Mouse (Mus musculus) erythroblast, embryonic 14.5 days (primary cell): ENCODE data around the gene Cdc42ep5. TPM values are rescaled to one million over a fixed set of nuclear protein-coding genes. Genes with fewer than 3 reads are reported as not detected.
"Not testable (repeated sequence)": the region's sequence is repeated elsewhere in the genome, so short reads cannot be mapped to it uniquely, and the experiment has no call there.

ENCODE experiments used
- H3K27me3 ChIP-seq: 2 replicates; pipeline ENCODE4 v1.6.1; 2012; ENCODE audit warnings: inconsistent platforms; ENCODE audit not compliant: control insufficient read depth
- H3K36me3 ChIP-seq: 2 replicates; pipeline ENCODE4 v1.6.1; 2012; ENCODE audit warnings: mild to moderate bottlenecking, inconsistent platforms; ENCODE audit not compliant: control insufficient read depth
- H3K4me1 ChIP-seq: 2 replicates; pipeline ENCODE4 v1.6.1; 2012; ENCODE audit warnings: inconsistent platforms; ENCODE audit not compliant: control insufficient read depth
- H3K4me3 ChIP-seq: replicated peaks from 2 replicates; pipeline ENCODE3; 2012; ENCODE audit warnings: moderate library complexity, mild to moderate bottlenecking, inconsistent platforms
- H3K9me3 ChIP-seq: 2 replicates; pipeline ENCODE4 v1.6.1; 2012; ENCODE audit warnings: low read length, inconsistent platforms, mixed read lengths; ENCODE audit not compliant: control insufficient read depth
- GATA1 ChIP-seq: IDR thresholded peaks from 2 replicates; pipeline ENCODE4 v1.6.1; 2012; ENCODE audit warnings: low read length, inconsistent platforms, mixed read lengths
- TAL1 ChIP-seq: IDR thresholded peaks from 3 replicates; pipeline ENCODE4 v1.6.1; 2012; ENCODE audit warnings: low read length, inconsistent platforms, mixed read lengths
- polyA plus RNA-seq: library from polyadenylated mRNA; stranded (reverse); fragments of >175 nt; gene quantifications from 2 replicates; pipeline ENCODE4 v1.2.3, GENCODE M21; 2012

Gene Cdc42ep5
- 0.14 and 0.25 TPM in 2 replicates for polyA plus RNA-seq

- Histone ChIP-seq H3K36me3 (no peaks in the 10 kb centered on the region), H3K4me3 (peak within 1 kb of the TSS; percentile 46), H3K4me1 (peaks cover 13% of the 10 kb centered on the region), H3K27me3 (no peaks in the 10 kb centered on the region), H3K9me3 (no peaks in the 10 kb centered on the region)
- no peak for TF ChIP-seq GATA1
- TF ChIP-seq TAL1: no peak
These were observed at the start of gene Cdc42ep5 for GRCm38 (mm10) chr7:4164090-4164910. Cdc42ep5 (minus strand) TSS chr7:4164860.

GRCm38 (mm10) chr7:4213436-4213835 lies 48.8 kb upstream of the Cdc42ep5 start:
- H3K27me3 ChIP-seq, H3K4me3 ChIP-seq: not testable (repeated sequence)

GRCm38 (mm10) chr7:4208626-4209025 lies 44.0 kb upstream of the Cdc42ep5 start:
- H3K9me3 ChIP-seq: no peaks in the 10 kb centered on the region
- H3K36me3 ChIP-seq: no peaks in the 10 kb centered on the region
- H3K4me1 ChIP-seq: no peaks in the 10 kb centered on the region
- H3K27me3 ChIP-seq: no peaks in the 10 kb centered on the region
- TF ChIP-seq TAL1 (no peak), GATA1 (no peak)
- H3K4me3 ChIP-seq: no peak overlapping the region

More at GRCm38 (mm10) chr7:4213436-4213835, 48.8 kb upstream of the Cdc42ep5 start:
- H3K4me1 ChIP-seq, H3K9me3 ChIP-seq, H3K36me3 ChIP-seq: not testable (repeated sequence)

GRCm38 (mm10) chr7:4207126-4207525 lies 42.5 kb upstream of the Cdc42ep5 start:
- Histone ChIP-seq H3K9me3 (no peaks in the 10 kb centered on the region), H3K4me1 (no peaks in the 10 kb centered on the region), H3K27me3 (no peaks in the 10 kb centered on the region), H3K4me3 (no peak overlapping the region), H3K36me3 (no peaks in the 10 kb centered on the region)
- TF ChIP-seq TAL1 (no peak), GATA1 (no peak)

GRCm38 (mm10) chr7:4178438-4178837 lies 13.8 kb upstream of the Cdc42ep5 start:
- H3K9me3 ChIP-seq: no peaks in the 10 kb centered on the region
- no peak for TF ChIP-seq GATA1
- no peak for TF ChIP-seq TAL1

GRCm38 (mm10) chr7:4170193-4170938 lies 5.7 kb upstream of the Cdc42ep5 start:
- Histone ChIP-seq H3K4me3 (no peak overlapping the region), H3K4me1 (no peaks in the 10 kb centered on the region), H3K9me3 (no peaks in the 10 kb centered on the region), H3K36me3 (no peaks in the 10 kb centered on the region), H3K27me3 (no peaks in the 10 kb centered on the region)
- TF ChIP-seq GATA1 (no peak), TAL1 (no peak)

More at GRCm38 (mm10) chr7:4178438-4178837, 13.8 kb upstream of the Cdc42ep5 start:
- H3K4me3 ChIP-seq: no peak overlapping the region
- H3K27me3 ChIP-seq: no peaks in the 10 kb centered on the region
- H3K4me1 ChIP-seq: no peaks in the 10 kb centered on the region
- no peaks in the 10 kb centered on the region for H3K36me3 ChIP-seq

- peaks cover 13% of the 10 kb centered on the region for H3K4me1 ChIP-seq
- TF ChIP-seq TAL1 (no peak), GATA1 (no peak)
- H3K9me3 ChIP-seq: no peaks in the 10 kb centered on the region
These were observed 2.4 kb upstream of the Cdc42ep5 start for GRCm38 (mm10) chr7:4167098-4167497.

GRCm38 (mm10) chr7:4165286-4165685 lies 626 bp upstream of the Cdc42ep5 start:
- Histone ChIP-seq H3K4me3 (no peak overlapping the region), H3K27me3 (no peaks in the 10 kb centered on the region), H3K9me3 (no peaks in the 10 kb centered on the region), H3K36me3 (no peaks in the 10 kb centered on the region), H3K4me1 (peaks cover 13% of the 10 kb centered on the region)
- TF ChIP-seq TAL1 (no peak), GATA1 (no peak)

More at GRCm38 (mm10) chr7:4167098-4167497, 2.4 kb upstream of the Cdc42ep5 start:
- H3K27me3 ChIP-seq: no peaks in the 10 kb centered on the region
- no peak overlapping the region for H3K4me3 ChIP-seq
- H3K36me3 ChIP-seq: no peaks in the 10 kb centered on the region

- TF ChIP-seq GATA1: no peak
- TF ChIP-seq TAL1: no peak
- H3K36me3 ChIP-seq: no peaks in the 10 kb centered on the region
- H3K9me3 ChIP-seq: no peaks in the 10 kb centered on the region
- peak overlapping the region; percentile 46 for H3K4me3 ChIP-seq
- H3K4me1 ChIP-seq: peaks cover 13% of the 10 kb centered on the region
- no peaks in the 10 kb centered on the region for H3K27me3 ChIP-seq
These were observed 1.0 kb downstream of the Cdc42ep5 start for GRCm38 (mm10) chr7:4163571-4164072.

- not testable (repeated sequence) for H3K4me3 ChIP-seq, H3K9me3 ChIP-seq, H3K36me3 ChIP-seq, H3K27me3 ChIP-seq
- peaks cover 13% of the 10 kb centered on the region for H3K4me1 ChIP-seq
These were observed 3.1 kb downstream of the Cdc42ep5 start for GRCm38 (mm10) chr7:4161596-4161995.
